Mouse (Mus musculus) yolk sac, embryonic 10.5 days (tissue): ENCODE measurements around the gene Kcnk16.

Experiments used
- DNase-seq: peaks from one replicate; pipeline ENCODE4 v3.0.0-alpha.2; 2017; ENCODE audit warnings: low spot score

Gene Kcnk16

DNA sequence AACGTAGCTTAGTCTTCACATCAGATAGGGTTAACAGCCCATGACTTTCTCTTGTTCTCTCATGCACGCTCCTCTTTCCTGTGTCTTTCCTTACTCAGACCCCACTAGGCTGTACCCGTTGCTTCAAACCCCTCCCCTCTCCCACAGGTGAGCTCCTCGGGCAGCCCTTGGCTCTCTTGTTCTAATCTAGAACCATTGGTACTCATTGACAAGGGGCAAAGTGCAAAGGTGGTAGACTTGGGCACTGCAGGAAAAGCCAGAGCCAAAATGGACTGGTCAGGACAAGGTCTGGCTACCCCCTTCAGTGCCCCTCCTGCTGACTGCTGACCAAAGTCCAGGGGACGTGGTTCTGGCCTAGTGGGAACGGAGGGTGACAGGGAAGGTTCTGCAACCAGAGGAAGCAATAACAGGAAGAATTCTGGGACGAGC lies 38.9 kb downstream of the Kcnk16 start:
- peak; percentile 44 for DNase-seq

DNA sequence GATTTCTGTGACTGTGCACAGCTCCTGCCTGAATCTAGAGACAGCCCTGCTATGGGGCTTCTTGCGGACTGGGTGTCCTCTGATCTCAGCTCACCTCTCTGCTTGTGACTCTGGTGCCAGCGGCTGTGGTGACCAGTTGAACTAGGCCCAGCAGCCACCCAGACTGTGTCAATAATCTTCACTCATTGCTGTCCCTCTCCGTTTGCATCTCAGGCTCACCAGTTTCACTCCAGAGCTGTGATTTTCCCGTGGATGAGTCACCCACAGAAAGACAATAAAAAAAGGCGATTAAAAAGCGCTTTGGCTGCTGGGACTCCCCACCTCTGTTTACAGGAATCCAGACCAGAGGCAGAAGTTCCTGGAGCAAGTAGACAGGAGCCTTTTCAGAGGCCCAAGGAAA lies 39.6 kb downstream of the Kcnk16 start:
- no peak for DNase-seq

DNA sequence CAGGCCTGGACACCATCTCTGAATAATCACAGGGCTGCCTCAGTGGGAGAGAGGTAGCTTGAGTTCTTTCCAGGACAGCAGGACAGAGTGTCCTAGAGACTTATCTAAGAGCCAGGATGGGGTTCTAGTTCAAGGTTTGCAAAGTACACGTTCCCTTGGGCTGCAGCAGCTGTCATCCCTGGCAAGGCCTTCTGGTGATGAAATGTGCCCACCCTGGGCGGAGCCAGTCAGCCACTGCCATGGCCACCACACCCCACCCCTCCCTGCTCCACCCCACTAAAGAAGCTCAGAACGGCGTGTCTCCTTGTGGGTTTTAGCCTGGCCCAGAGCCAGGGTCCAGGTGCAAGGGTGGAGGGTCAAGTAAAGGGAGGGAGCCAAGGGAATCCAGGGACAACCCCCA lies 40.7 kb downstream of the Kcnk16 start:
- DNase-seq: no peak

DNA sequence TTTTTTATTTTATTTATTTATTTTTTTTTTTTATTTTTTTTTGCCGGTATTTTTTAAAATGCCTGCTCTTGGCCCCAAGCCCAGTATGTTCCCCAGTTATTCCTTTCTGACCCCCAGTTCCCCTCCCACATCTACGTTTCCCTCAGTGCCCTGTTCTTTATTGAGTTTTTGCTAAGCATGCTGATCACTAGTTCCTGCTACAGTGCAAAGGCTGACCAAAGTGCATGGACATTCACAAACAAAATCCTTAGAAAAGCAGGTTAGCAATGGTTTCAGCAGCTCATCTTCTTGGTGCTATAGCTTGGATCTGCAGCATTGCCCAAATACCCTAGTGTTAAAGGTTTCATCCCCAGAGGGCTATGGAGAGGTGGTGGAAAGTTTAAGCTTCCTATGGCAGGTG lies 42.0 kb downstream of the Kcnk16 start:
- DNase-seq: no peak

DNA sequence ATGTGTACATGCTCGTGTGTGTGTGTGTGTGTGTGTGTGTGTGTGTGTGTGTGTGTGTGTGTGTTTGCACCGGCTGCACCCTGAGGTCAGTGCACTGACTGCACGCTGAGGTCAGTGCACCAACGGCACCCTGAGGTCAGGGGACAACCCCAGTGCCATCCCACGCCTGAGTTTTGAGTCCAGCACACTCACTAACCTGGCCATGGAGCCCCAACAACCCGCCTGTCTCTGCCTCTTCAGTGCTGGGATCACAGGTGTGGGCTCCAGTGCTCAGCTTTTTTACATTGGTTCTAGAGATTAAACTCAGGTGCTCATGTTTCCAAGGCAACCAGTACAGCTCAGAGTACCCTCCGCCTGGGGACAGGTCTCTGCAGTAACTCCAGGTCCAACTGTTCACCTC lies 42.5 kb downstream of the Kcnk16 start:
- no peak for DNase-seq

DNA sequence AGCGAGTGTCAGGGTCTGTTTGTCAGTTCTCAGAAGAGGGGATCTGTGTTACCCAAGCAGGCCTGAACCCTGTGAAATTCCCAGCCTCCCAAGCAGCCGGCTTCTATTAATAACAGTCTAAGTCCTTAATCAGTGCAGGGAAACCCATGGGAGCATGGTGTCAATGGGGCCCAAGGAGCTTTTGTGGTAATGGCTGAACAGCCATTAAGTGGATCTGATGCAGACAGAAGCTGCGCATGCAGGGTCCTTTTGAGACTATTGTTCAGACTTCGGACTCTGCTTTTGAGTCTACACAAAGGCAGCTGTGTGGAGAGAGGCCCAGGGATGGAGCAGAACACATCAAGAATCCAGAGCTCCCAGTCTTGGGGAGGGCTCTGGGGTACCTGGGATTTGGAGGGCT lies 43.5 kb downstream of the Kcnk16 start:
- DNase-seq: no peak

DNA sequence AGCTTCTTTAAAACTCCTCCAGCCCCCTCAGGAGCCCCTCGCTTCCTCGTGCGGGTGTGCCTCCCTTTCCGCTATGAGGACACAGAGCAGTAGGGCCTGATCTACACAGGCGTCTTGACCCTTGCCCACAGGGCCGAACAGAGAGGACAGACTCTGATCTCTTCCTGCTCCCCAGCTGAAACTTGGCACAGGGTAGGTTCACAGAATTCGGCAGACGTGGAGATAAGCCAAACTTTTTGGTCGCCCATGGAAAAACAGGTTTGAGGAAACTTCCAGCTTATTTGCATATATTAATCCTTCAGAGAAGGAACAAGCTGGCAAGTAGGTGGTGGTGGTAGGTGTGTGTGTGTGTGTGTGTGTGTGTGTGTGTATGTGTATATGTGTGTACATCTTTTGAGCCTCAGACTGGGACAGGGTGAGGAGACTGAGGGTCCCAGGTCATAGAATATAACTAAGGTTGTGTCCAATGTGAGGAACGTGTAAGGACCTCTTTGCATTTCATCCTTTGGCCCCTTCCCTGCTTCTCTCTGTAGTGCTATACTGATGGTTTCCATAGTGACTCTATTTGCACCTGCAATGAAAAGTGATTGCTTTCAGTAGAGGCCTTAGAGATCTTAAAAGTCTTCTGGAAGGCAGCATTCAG lies 44.3 kb downstream of the Kcnk16 start:
- no peak for DNase-seq

DNA sequence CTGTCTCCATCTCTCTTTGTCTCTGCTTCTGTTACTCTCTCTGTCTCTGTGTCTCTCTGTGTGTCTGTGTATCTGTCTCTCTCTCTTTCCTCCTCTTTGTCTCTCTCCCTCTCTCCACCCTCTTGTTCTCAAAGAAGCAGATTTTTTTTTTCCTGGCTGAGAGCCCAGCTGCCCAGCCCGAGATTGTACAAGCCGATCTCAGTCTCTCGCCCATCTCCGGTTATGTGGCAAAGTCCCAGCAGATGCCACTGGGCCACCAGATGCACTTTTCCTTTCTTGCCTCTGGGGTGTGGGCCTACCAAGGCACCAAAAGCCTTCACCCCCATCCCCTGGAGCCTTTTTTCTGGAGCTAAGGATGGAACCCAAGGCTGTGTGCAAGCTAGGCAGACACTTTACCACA lies 44.8 kb downstream of the Kcnk16 start:
- DNase-seq: no peak

DNA sequence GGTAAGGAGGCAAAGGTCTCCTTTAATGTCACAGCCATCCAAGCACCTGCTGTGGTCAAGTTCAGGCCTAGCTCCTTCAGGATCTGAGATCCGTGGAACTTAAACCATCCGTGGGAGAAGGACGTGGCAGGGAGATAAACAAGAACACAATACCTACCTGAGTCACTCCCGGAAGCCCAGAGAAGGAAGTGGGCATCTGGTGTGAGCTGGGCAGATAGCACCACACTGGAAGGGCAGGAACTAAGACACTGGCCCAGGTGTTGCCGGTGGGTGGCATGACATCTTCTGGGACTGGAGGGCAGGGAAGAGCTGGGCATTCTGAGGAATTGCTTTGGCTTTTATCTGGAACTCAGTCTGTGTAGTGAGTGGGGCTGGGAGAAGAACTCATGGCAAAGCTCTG lies 45.7 kb downstream of the Kcnk16 start:
- DNase-seq: no peak

DNA sequence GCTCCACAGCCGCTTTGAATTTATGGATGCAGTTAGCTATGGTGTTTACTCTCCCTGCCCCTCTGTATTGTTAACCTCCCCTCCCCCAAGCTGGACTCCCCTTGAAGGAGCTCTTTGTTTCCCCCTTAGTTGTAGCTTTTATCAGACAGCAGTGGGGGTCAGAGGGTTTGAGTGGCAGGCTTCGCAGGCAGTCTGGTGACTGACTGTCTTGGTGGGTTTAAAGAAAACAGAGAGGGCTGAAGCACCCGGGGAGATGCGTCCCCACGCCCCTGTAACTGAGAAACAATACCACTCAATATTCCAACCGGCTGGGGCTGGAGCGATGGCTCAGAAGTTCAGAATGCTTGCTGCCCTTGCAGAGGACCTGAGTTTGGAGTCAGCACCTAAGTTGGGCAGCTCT lies 47.9 kb downstream of the Kcnk16 start:
- no peak for DNase-seq

DNA sequence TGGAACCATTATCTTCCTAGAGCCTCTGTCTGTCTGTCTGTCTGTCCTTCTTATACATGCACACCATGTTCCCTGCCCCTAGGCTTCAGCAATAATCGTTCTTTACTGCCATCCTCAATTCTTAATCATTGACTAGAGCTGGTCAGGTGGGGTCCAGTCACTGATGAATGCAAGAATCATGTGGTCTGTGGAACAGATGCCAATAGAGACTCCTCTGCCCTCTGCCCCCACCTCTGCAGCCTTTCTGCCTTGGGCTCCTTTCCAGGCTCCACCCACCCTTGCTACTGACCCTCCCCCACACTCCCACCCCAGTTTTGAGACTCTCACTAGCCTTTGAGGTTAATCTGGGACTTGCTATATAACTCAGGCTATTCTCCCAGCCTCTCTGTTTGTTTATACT lies 49.1 kb downstream of the Kcnk16 start:
- no peak for DNase-seq

DNA sequence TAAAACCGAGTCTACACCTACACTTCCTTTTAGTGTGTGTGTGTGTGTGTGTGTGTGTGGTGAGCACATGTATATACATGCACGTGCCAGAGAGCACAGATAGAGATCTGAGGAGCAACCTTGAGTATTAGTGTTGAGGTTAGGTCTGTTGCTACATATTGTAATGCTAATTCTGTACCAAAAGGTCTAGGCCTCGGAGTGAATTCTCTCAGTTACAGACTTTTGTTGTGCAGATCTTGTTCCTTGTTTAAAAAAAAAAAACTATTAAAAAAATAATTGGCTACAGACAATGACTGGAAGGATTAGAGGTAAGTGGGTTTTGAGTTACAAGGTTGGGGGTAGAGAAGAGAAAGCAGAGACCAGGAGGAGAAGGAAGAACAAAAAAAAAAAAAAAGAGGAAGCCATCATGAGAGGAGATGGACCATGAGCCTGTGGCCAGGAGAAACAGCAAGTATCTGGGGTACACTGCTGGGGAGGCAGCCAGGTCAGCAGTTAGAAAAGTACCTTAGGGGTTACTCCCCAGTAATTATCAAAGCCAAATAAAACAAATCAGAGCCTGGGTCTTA lies 51.6 kb downstream of the Kcnk16 start:
- no peak for DNase-seq

DNA sequence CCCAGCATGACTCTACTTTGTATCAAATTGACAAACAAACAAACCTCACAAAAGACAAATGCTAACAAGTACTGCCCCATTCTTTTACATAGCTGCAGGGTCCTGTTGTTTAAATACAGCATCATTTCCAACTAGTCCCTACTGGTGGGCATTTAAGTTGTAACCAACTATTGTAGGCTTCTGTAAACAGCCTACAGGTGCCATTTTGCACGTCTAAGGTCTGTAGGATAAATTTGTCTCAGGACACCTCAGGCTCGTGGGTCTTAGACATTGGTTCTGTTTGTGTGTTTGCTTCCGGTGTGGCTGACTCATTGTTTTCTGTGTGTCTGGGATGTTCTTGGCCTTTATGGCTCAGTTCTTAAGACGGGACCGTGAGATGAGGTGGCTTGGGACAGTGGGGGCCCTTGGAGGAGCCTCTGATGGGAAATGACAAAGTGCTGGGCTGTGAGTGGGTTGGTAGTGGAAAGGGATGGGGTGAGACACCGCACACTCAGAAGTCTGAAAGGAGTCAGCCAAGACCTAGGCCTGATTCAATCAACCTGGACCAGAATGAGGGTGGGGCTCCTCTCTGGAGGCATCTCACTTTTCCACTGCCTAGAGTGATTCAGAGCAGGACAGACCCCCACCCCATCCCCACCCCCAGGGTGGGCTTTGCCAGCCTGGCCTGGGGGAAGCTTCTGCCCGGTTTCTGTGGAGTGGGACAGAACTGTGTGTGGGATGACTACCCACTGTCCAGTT lies 52.3 kb downstream of the Kcnk16 start:
- DNase-seq: no peak

DNA sequence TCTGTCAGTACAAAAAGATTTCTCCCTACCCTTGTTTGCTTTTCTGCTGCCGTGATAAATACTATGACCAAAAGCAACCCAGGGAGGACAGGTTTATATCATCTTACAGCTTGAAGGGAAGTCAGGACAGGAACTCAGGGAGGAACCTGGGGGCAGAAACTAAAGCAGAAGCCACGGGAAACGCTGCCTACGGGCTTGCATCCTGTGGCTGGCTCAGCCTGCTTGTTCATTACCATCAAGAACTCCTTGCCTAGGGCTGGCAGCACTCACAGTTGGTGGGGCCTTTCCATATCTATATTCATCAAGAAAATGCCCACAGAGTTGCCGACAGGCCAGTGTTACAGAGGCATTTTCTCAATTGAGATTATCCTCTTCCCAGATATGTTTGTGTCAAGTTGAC lies 53.2 kb downstream of the Kcnk16 start:
- DNase-seq: no peak

DNA sequence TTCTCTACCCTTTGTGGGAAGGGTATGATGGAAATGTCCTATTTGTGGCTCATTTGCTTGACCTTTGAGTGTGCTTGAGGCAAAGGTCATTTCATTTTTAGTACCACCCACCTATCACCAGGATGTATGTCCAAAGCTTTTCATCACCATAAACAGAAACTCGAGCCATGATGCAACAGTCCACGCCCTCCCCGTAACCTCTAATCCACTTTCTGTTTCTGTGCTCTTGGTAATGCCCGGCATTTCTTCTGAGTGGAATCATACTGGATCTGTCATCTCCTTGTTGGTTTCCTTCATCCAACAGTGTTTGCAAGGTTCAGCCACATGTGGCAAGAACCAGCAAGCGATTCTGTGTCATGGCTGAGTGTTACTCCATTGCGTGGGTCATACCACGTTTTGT lies 54.9 kb downstream of the Kcnk16 start:
- no peak for DNase-seq

DNA sequence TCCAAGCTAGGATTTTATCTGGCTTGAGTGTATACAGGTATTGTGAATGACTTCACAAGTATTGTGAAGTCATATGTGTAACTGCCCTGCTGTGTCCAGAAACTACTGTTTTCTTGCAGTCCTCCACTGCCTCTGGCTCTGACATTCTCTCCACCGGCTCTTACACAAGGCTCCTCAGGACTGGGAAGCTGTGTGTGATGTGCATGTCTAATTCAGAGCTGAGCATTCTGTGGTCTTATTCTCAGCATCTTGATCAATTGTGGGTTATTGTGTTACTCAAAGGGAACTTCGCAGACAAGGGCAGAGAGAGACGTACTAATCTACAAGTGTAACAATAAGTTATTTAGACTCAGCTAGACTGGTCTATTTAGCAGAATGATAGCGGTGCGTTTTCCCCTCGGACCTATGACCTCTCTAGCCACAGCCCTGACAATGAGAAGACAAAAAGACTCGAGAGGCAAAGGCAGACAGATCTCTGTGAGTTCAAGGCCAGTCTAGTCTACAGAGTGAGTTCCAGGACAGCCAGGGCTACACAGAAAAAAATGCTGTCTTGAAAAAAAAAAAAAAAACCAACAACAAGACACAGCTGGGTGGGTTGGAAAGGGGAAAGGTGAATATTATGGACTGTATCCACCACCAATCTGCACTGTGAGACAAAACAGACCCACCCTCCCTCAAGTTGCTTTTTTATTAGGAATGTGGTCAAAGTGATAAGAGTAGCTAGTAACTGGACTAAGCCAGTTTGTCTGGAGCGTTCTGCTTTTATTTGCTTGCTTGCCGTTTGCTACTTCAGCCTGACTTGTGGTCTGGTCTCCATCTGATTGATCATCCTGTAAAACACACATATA lies 57.0 kb downstream of the Kcnk16 start:
- no peak for DNase-seq
